Mouse (Mus musculus) hindbrain, embryonic 11.5 days (tissue): ENCODE data around the gene Kcnc4. TPM values are rescaled to one million over a fixed set of nuclear protein-coding genes. Genes with fewer than 3 reads are reported as not detected.

Experiments
- ATAC-seq: fragments of 200-750 bp; cut with Nextera tagmentation; 2 replicates; pipeline ENCODE4 v1.8.0; 2017; ENCODE audit warnings: mild to moderate bottlenecking, moderate TSS enrichment, moderate library complexity; ENCODE audit not compliant: low FRiP score
- DNase-seq: peaks from one replicate; pipeline ENCODE4 v3.0.0-alpha.2; 2015; ENCODE audit warnings: low spot score
- H3K27ac ChIP-seq: fragments of 300-500 bp; sonication (generic); 2 replicates; pipeline ENCODE4 v1.5.1; 2014; ENCODE audit warnings: mild to moderate bottlenecking, low read depth, low read length
- H3K27me3 ChIP-seq: fragments of 300-500 bp; sonication (generic); 2 replicates; pipeline ENCODE4 v1.6.1; 2014; ENCODE audit warnings: mild to moderate bottlenecking, low read length, moderate library complexity, mixed read lengths; ENCODE audit not compliant: control insufficient read depth, insufficient read depth
- H3K36me3 ChIP-seq: fragments of 300-500 bp; sonication (generic); 2 replicates; pipeline ENCODE4 v1.6.1; 2014; ENCODE audit warnings: mild to moderate bottlenecking, low read length, moderate library complexity, mixed read lengths; ENCODE audit not compliant: control insufficient read depth, insufficient read depth
- H3K4me1 ChIP-seq: fragments of 300-500 bp; sonication (generic); replicated peaks from 2 replicates; pipeline ENCODE4 v1.6.1; 2014; ENCODE audit warnings: low read length, mixed read lengths; ENCODE audit not compliant: control insufficient read depth, insufficient read depth
- H3K4me2 ChIP-seq: fragments of 300-500 bp; sonication (generic); replicated peaks from 2 replicates; pipeline ENCODE4 v1.6.1; 2014; ENCODE audit warnings: mild to moderate bottlenecking, low read depth, low read length
- H3K4me3 ChIP-seq: fragments of 300-500 bp; sonication (generic); 2 replicates; pipeline ENCODE4 v1.5.1; 2014; ENCODE audit warnings: low read depth, low read length
- H3K9ac ChIP-seq: fragments of 300-500 bp; sonication (generic); 2 replicates; pipeline ENCODE4 v1.6.1; 2014; ENCODE audit warnings: low read depth, low read length
- H3K9me3 ChIP-seq: fragments of 300-500 bp; sonication (generic); 2 replicates; pipeline ENCODE4 v1.6.1; 2016; ENCODE audit warnings: low read length; ENCODE audit not compliant: control insufficient read depth
- WGBS: fragments of 180-500 bp; shearing (Covaris S2); extraction: QIAGEN DNeasy Blood & Tissue Kit; methylation state at CpG from one replicate; pipeline ENCODE4 v1.1.7; 2014; 5-methylcytosine and 5-hydroxymethylcytosine counted together
- polyA plus RNA-seq: library from polyadenylated mRNA; unstranded; fragments of >200 nt; fragmentation: Nextera tagmentation; extraction: Ambion mirVana; gene quantifications from 2 replicates; pipeline ENCODE4 v1.2.1, GENCODE M21; 2014

Gene Kcnc4
- polyA plus RNA-seq, 1 experiment from 2014 or later, result 0.25 TPM

- Histone ChIP-seq H3K9ac (no peak overlapping the region), H3K9me3 (no peaks in the 10 kb centered on the region), H3K27me3 (no peaks in the 10 kb centered on the region), H3K4me3 (no peak overlapping the region), H3K36me3 (no peaks in the 10 kb centered on the region), H3K4me1 (no peaks in the 10 kb centered on the region), H3K4me2 (no peak overlapping the region), H3K27ac (no peak overlapping the region)
- 81% methylated on average over 11 of the region's 11 CpGs for WGBS
- DNase-seq (no peak), ATAC-seq (no peak)
Observed at GRCm38 (mm10) chr3:107442191-107442590, 17.2 kb downstream of the Kcnc4 start.

GRCm38 (mm10) chr3:107441306-107441705 is 18.0 kb downstream of the Kcnc4 start:
- Histone ChIP-seq H3K27ac (no peak overlapping the region), H3K4me3 (no peak overlapping the region), H3K9me3 (no peaks in the 10 kb centered on the region), H3K27me3 (no peaks in the 10 kb centered on the region), H3K36me3 (no peaks in the 10 kb centered on the region), H3K4me2 (no peak overlapping the region), H3K4me1 (no peaks in the 10 kb centered on the region), H3K9ac (no peak overlapping the region)
- DNase-seq, result no peak
- ATAC-seq, result no peak
- WGBS, result 78% methylated on average over 8 of the region's 8 CpGs

DNA sequence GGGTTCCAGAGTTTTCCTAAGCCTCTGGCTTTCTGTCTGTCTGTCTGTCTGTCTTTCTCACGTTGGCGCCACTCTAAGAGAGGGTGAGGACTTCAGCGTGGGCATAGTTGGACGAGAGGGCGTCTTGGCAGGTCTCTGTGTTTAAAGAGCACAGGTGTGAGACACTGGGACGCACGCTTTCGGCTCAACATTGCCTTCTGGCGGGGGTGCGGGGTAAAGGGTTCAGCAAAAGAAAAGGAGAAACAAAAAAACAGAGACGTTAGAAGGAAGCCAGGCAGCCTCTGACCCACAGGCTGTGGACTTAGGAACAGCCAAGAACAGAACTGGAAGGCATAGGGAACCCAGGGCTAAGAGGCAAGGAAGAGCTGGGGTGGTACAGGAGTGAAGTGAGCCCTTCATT is 20.1 kb downstream of the Kcnc4 start:
- H3K27ac ChIP-seq, result no peak overlapping the region
- no peaks in the 10 kb centered on the region for H3K27me3 ChIP-seq
- DNase-seq (no peak), ATAC-seq (no peak)
- no peaks in the 10 kb centered on the region for H3K4me1 ChIP-seq
- H3K36me3 ChIP-seq, result no peaks in the 10 kb centered on the region
- H3K9ac ChIP-seq, result no peak overlapping the region
- H3K4me3 ChIP-seq, result no peak overlapping the region
- H3K9me3 ChIP-seq, result no peaks in the 10 kb centered on the region
- 87% methylated on average over 11 of the region's 11 CpGs for WGBS
- no peak overlapping the region for H3K4me2 ChIP-seq

- Histone ChIP-seq H3K4me3 (no peak overlapping the region), H3K4me2 (no peak overlapping the region), H3K36me3 (no peaks in the 10 kb centered on the region), H3K4me1 (no peaks in the 10 kb centered on the region), H3K9me3 (no peaks in the 10 kb centered on the region), H3K27ac (no peak overlapping the region), H3K9ac (no peak overlapping the region), H3K27me3 (no peaks in the 10 kb centered on the region)
- DNase-seq, result no peak
- 85% methylated on average over 2 of the region's 2 CpGs for WGBS
- no peak for ATAC-seq
Observed at GRCm38 (mm10) chr3:107437666-107438065, 21.7 kb downstream of the Kcnc4 start.

DNA sequence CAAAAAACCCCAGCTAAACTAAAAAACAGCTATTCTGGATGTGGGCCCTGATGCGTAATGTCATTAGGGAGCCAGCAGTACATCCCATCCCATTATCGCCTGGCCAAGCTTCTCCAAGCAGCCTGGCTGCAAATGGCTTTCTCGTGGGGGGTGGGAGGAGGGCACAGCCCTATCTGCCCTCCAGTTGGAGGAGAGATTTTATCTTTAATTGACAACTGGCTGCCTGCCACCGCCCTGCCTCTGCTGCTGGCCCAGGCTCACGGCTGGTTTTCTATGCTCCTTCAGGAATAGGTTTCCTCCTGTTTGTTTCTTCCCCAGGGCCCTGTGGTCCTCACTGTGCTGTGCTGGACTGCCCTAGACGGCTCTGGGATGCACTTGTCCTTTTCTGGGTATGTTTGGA is 22.9 kb downstream of the Kcnc4 start:
- Histone ChIP-seq H3K27me3 (no peaks in the 10 kb centered on the region), H3K36me3 (no peaks in the 10 kb centered on the region), H3K27ac (no peak overlapping the region), H3K4me3 (no peak overlapping the region), H3K9me3 (no peaks in the 10 kb centered on the region), H3K9ac (no peak overlapping the region), H3K4me1 (no peaks in the 10 kb centered on the region), H3K4me2 (no peak overlapping the region)
- ATAC-seq (no peak), DNase-seq (no peak)
- 69% methylated on average over 6 of the region's 6 CpGs for WGBS

DNA sequence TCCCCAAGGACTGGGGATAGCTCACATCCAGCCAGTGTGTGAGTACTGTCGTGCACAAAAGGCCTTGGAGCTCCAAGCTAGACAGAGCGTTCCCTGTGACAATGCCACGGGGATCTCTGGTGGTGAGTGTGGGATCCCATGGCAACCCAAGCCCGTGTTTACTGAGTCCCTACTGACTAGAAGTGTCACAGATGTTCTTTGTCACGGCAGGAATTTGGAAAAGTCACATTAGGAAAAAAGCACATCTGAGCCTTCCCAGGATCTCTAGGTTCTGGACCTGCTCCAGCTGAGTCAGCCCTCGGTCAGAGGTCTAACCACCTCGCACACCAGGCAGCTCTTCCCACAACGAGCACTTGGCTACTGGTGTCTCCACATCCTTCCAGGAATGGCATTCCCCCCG is 25.7 kb downstream of the Kcnc4 start:
- 57% methylated on average over 9 of the region's 9 CpGs for WGBS

GRCm38 (mm10) chr3:107431268-107431667 is 28.1 kb downstream of the Kcnc4 start:
- ATAC-seq (no peak), DNase-seq (peak; percentile 24)
- no peaks in the 10 kb centered on the region for H3K4me1 ChIP-seq
- whole genome bisulfite sequencing, result 11% methylated on average over 1 of the region's 1 CpGs
- H3K27ac ChIP-seq, result no peak overlapping the region
- H3K4me2 ChIP-seq, result no peak overlapping the region
- no peaks in the 10 kb centered on the region for H3K27me3 ChIP-seq
- H3K9me3 ChIP-seq, result no peaks in the 10 kb centered on the region
- no peaks in the 10 kb centered on the region for H3K36me3 ChIP-seq
- H3K9ac ChIP-seq, result no peak overlapping the region
- H3K4me3 ChIP-seq, result no peak overlapping the region

More for the DNA sequence above, 25.7 kb downstream of the Kcnc4 start:
- Histone ChIP-seq H3K9ac (no peak overlapping the region), H3K4me1 (no peaks in the 10 kb centered on the region), H3K4me2 (no peak overlapping the region), H3K36me3 (no peaks in the 10 kb centered on the region), H3K9me3 (no peaks in the 10 kb centered on the region), H3K27me3 (no peaks in the 10 kb centered on the region), H3K4me3 (no peak overlapping the region), H3K27ac (no peak overlapping the region)
- DNase-seq, result no peak
- ATAC-seq, result peak; percentile 36; the same call in 1 of the 2 replicates

GRCm38 (mm10) chr3:107424258-107425041 is 34.9 kb downstream of the Kcnc4 start:
- no peaks in the 10 kb centered on the region for H3K36me3 ChIP-seq
- H3K4me2 ChIP-seq, result no peak overlapping the region
- H3K4me1 ChIP-seq, result no peaks in the 10 kb centered on the region
- ATAC-seq, result no peak
- H3K27me3 ChIP-seq, result no peaks in the 10 kb centered on the region
- WGBS, result 81% methylated on average over 11 of the region's 11 CpGs
- H3K9me3 ChIP-seq, result no peaks in the 10 kb centered on the region
- no peak overlapping the region for H3K9ac ChIP-seq
- H3K27ac ChIP-seq, result no peak overlapping the region
- DNase-seq, result no peak
- H3K4me3 ChIP-seq, result no peak overlapping the region

- Histone ChIP-seq H3K27ac (no peak overlapping the region), H3K9ac (no peak overlapping the region), H3K36me3 (no peaks in the 10 kb centered on the region), H3K4me1 (no peaks in the 10 kb centered on the region), H3K9me3 (no peaks in the 10 kb centered on the region), H3K4me3 (no peak overlapping the region), H3K27me3 (no peaks in the 10 kb centered on the region), H3K4me2 (no peak overlapping the region)
- ATAC-seq (no peak), DNase-seq (peak; percentile 24)
- WGBS, result 61% methylated on average over 2 of the region's 2 CpGs
Observed at GRCm38 (mm10) chr3:107420156-107420555, 39.2 kb downstream of the Kcnc4 start.
